Mouse (Mus musculus) lung, adult 2 months (tissue): Measurements from ENCODE around the gene Jkamp. TPM values are rescaled to one million over a fixed set of nuclear protein-coding genes. Genes with fewer than 3 reads are reported as not detected.

Experiments
- DNase-seq: peaks from one replicate; pipeline ENCODE4 v3.0.0; 2022
- H3K4me1 ChIP-seq: fragments of 200-500 bp; 2 replicates; pipeline ENCODE4 v1.6.1; 2011; ENCODE audit warnings: low read length; ENCODE audit not compliant: control insufficient read depth, insufficient read depth
- H3K4me3 ChIP-seq: fragments of 200-500 bp; replicated peaks from 2 replicates; pipeline ENCODE3; 2011; ENCODE audit warnings: low read depth, mild to moderate bottlenecking, control low read depth, low read length; ENCODE audit errors: extremely low read depth
- CTCF ChIP-seq: fragments of 200-500 bp; IDR thresholded peaks from 2 replicates; pipeline ENCODE4 v1.5.1; 2011; ENCODE audit warnings: mild to moderate bottlenecking, low read length, control low read depth; ENCODE audit not compliant: insufficient read depth
- POLR2A ChIP-seq: fragments of 200-500 bp; IDR thresholded peaks from 2 replicates; pipeline ENCODE4 v1.6.1; 2011; ENCODE audit warnings: low read depth, mild to moderate bottlenecking, control low read depth, low read length, borderline replicate concordance; ENCODE audit errors: extremely low read depth
- WGBS: fragments of 180-500 bp; shearing (Covaris S2); methylation state at CpG from one replicate; pipeline ENCODE4 v1.1.7; 2018; 5-methylcytosine and 5-hydroxymethylcytosine counted together
- polyA plus RNA-seq: library from polyadenylated mRNA; depleted of rRNA; stranded (reverse); fragments of >200 nt; gene quantifications from 2 replicates; pipeline ENCODE4 v1.2.3, GENCODE M21; 2012; rRNA removed

Jkamp gene
- polyA plus RNA-seq, 1 experiment, result 81.7 TPM

- no peak for DNase-seq
- TF ChIP-seq CTCF (no peak), POLR2A (no peak)
Observed at GRCm38 (mm10) chr12:72115686-72116345, 30.4 kb downstream of the Jkamp start.

GRCm38 (mm10) chr12:72129203-72129602, 43.8 kb downstream of the Jkamp start:
- DNase-seq, result no peak
- 84% methylated on average over 10 of the region's 10 CpGs for WGBS
- TF ChIP-seq CTCF (no peak), POLR2A (no peak)
- no peaks in the 10 kb centered on the region for H3K4me1 ChIP-seq
- H3K4me3 ChIP-seq, result no peak overlapping the region

More at GRCm38 (mm10) chr12:72115686-72116345, 30.4 kb downstream of the Jkamp start:
- WGBS, result 65% methylated on average over 21 of the region's 23 CpGs
- Histone ChIP-seq H3K4me1 (no peaks in the 10 kb centered on the region), H3K4me3 (no peak overlapping the region)

- Histone ChIP-seq H3K4me1 (no peaks in the 10 kb centered on the region), H3K4me3 (no peak overlapping the region)
- TF ChIP-seq CTCF (no peak), POLR2A (no peak)
- WGBS, result 85% methylated on average over 4 of the region's 4 CpGs
- no peak for DNase-seq
Observed at GRCm38 (mm10) chr12:72150786-72151185, 65.4 kb downstream of the Jkamp start.

Other genes with a start within 250 kb of the Jkamp start
- 1.4 and 1.9 TPM in 2 replicates for gene Gpr135, start 14.5 kb upstream of the Jkamp start, polyA plus RNA-seq
- 10.5 and 14.0 TPM in 2 replicates for gene L3hypdh, start 150 bp upstream of the Jkamp start, polyA plus RNA-seq
- not detected in 2 replicates for gene Ccdc175, start 99.4 kb downstream of the Jkamp start, polyA plus RNA-seq